Mouse (Mus musculus) left cerebral cortex, postnatal 25 days (tissue): ENCODE measurements at regions not wholly inside any gene's neighbourhood (a gene's known extent, or its start where the extent isn't known, plus 50 kb on each side); places are given as distances from the start of the nearest gene placed in this dataset.
"Not testable (repeated sequence)": the region's sequence is repeated elsewhere in the genome, so short reads cannot be mapped to it uniquely, and the experiment has no call there.

Experiments
- DNase-seq, 2 experiments: peaks; one replicate each; pipeline ENCODE4 v3.0.0; 2022; ENCODE audit warnings: low spot score in 2 of 2, mixed read lengths in 1 of 2
- intact Hi-C: fragments of 180-260 bp; cut with DNase I; formaldehyde crosslinking; loops from one replicate; pipeline ENCODE4 v1.15.1; 2025

DNA sequence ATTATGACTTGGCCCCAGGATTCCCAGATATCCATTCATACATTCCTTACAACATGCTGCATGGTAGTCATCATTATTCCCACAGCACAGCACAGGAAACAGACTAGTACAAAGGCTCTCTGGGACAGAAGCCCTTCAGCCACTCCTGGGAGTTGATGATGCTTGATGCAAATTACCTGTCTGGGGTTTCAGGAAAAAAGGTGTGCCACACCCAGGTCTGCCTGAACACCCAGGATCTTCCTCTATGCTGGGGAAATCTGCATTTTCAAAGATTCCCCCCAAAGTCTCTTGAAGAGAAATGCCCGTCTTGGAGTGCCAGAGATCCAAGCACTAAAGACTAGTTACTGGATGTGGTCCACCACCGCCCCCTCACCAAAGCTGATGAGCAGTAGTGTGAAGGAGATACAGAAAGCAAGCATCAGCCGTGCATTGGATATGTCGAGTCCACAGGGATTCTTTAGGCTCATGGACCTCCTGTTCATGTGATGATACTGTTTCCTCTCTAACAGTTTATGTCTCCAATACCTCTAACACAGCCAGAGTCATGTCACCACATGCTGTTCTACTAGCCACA, 117.2 kb downstream of the Zfp36l1 start:
- peak in 1 of 2 experiments; percentile 75 for DNase-seq
- intact Hi-C loops = no loop called here

DNA sequence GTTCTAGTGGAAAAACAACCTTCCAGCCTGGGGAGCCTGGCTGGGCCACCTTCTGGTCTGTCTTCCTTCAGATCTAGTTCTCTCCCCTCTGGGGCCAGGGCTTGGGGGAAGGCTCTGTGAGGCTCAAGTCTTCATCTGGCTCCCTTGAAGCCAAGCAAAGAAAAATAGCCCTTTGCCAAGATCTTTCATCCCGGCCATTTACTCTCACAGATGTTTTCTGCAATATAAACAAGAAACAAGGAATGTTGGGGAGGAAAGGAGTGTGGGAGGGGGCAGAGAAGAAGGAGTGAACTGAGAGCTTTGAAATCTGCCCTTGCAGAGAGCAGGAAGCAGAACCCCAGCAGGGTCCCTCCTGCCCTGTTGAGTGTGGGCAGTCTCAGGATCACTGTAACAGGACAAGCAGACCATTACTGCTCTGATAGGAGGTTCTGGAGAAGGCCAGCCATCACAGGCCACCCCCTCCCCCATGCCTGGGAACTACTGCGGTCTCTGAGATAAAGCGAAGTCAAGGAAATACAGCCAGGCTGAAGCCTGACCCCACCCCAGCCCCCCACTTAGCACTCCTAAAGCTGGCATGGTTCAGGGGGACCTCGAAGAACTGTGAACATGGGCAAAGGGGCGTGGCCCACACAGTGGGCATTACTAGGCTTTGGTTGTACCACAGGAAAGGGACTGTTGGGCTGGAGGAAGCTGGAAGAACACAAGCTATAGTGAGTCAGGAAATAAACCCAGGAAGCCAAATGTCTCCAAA, 118.8 kb downstream of the Zfp36l1 start:
- no peak for DNase-seq
- intact Hi-C loops = no loop called here

DNA sequence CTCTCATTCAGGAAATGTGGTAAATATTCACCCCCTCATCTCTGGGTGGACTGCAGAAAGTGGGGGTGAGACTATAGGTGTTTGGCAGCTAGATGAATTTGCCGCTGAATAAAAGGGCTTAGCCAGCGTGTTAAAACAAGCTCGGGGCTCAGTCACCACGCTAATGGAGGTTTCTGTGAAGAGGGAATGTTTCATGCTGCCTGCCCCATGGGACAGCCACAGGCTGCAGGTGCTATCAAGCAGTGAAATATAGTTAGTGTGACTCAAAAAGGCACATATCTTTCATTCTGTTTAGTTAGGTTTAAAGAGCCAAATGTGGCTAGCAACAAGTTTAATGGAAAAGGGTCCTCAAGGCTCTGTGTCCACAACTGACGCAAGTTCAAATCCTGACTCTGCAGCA, 121.5 kb downstream of the Zfp36l1 start:
- intact Hi-C loops = no loop called here
- DNase-seq = no peak

DNA sequence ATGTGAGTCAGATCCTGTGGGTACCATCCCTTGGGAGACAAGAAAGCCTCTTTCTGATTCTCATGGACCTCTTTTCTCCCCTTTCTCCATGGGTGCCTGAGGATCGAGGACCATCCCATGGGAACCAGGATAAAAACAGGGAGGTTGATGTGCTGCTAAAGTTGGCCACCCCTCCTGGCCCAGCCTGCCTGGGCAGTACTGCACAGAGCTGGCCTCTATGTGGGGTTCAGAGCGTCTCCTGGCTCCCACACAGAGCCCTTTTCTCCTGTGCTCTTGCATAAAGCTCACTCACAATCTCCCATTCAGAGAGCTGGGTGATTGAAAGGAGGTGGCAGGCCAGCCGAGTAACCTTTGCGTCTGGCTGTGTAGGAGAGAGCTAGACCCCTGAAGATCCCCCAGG, 122.1 kb downstream of the Zfp36l1 start:
- peak in 1 of 2 experiments; percentile 40 for DNase-seq
- intact Hi-C loops = no loop called here

DNA sequence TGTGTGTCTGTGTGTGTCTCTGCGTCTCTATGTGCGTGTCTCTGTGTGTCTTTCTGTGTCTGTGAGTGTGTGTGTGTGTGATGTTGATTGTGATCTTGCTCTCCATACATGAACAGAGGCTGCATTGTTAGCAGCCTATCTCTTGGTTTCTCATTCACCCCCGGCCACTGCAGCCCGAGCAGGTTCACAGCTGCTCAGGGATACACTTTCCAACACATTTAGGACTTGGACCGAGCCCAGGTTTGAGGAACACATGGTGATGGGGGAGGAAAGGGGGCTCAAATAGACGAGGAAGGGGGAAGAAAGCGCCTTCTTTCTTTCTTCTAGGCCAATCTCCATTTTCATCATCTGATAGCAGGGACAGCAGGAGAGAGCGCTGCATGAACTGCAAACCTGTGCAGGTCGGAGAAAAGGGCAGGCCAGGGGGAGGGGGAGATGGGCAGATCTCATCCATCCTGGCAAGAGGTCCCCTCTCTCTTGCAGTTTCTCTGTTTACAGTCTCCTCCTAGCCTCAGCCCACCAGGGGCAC, 123.2 kb downstream of the Zfp36l1 start:
- DNase-seq = no peak
- intact Hi-C loops = no loop called here

DNA sequence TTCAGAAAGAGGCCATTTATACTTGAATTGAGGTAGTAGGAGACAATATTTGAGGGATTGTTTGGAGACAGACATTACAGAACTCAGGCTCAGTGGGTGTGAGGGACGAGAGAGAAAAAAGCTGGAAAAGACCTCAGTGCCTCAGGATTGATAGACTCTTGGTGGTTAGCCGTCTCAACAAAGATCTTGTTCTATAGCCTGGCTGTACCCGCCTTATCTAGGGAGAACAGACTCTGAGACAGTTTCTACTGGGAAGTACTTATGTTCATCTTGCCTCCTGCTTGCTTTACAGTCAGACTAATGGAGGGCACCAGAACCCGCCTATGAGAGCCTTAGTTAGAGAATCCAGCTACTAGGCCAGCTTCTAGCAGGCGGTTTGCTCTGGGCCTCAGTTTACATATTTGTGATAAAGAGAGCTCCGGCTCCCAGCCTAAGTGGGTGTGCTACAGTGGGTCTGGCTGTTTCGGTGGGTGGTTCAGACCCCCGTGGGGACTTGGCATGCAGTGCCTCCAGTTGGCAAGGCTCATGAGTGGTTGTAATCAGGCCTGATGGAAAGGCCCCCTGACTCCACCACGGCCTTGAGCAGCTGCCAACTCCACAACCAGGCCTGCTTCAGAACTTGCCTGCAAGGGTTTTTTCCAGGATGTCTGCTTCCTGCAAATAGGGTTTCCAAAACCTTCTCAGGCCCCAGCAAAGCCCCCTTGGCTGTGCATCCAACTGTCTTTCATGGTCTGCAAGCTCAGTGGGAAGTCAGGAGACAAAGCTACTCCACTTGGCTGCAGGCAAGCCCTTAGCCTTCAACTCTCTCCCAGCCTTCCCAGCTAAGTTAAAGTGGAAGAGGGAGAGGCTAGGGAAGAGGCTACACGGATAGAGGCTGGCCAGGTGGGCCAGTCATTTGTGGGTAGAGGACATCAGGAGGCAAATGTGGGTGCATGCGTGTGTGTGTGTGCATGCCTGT, 124.1 kb downstream of the Zfp36l1 start:
- intact Hi-C loops = no loop called here
- DNase-seq = no peak

DNA sequence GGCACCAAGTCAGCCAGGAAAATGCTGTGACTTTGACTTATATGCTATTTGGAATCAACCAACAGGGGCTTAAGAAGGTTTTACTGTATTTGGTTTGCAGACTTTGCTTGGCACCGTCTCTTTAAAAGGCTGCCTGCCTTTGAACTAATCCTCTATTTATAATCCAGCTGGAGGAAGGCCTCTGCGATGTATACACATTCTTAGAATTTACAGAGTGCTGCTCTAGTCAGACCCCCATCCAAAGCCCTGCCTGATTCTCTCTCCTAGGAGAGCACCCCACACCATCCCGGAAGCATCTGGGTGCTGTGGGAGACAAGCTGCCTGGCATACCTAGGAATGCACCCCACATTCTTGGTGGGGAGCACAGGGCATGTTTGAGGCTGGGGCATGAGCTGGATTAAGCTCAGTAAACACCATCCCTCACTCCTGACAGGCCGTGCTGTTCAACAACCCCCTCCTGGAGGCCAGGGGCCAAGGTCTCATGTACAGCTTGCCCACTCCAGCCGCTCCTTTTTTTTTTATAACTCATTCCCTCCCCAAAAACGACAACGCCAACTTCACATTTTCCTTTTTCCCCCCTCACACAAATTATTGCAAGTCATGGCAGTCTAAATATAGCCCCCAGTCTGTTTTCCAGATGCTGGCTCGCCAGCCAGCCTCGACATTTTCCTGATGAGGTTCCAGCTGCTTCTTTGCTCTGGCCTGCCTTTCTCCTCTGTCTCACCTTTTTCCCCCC, 126.4 kb downstream of the Zfp36l1 start:
- intact Hi-C loops = no loop called here
- no peak for DNase-seq

DNA sequence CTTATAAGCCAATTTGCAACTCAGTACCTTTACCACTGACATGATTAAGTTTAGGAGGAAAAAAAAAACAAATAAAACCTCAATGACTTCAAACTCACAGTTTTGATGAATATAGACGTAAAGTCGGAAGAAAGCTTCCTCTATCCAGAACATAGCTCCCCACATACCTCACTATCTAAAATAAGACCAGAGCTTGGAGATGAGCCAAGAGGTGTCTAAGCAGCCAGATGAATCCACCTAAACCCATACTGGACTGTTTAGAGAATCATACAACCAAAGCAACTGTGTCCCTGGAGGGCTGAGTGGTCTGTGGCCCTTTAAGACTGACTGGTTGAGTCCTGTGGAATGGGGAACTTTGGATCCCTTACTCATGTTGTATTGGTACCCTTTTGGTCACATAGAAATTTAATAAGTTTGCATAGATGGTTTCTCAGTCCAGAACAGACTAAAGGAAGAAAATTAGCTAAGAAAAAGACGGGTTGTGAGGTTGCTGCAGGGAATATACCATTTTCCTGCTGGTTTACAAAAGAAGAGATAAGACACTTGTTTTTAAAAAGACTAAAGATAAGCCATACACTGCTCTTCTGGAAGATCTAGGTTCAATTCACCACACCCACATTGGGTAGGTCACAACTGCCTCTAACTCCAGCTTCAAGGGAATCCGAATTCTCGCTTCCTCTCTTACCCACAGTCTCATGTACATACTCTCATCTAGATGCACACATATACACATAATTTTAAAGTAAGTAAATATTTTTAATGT, 127.6 kb downstream of the Zfp36l1 start:
- no peak for DNase-seq
- intact Hi-C loops = no loop called here

DNA sequence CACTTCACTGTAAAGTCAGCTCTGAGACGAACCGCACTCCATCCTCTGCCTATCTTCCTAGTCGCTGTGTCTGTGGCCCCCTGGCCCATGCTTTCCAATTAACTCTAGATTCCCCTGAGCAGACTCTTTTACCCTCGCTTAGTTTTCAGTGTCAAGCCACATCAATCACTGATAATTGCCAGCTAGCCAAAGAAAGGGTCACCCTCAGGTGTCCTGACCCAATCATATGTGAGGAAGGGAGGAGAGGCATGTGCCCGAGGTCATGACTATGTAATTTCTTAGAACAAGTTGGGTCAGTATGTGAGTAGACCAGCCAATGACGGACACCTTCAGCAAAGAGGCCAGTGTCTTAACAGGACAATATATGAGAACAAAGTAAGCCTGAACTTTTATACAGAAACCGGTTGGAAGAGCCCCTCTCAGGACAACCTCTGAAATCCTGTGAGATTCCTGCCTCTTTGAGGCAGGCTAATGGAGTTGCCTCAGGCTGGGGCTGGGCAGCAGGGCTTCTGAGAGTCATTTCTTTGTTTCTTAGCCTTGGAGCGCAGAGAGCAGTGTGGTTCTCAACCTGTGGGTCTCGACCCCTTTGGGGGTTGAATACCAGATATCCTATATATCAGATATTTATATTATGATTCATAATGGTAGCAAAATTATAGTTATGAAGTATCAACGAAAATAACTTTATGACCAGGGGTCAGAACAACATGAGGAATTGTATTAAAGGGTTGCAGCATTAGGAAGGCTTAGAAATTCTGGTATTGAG, 128.6 kb downstream of the Zfp36l1 start:
- intact Hi-C loops = no loop called here
- DNase-seq = no peak

DNA sequence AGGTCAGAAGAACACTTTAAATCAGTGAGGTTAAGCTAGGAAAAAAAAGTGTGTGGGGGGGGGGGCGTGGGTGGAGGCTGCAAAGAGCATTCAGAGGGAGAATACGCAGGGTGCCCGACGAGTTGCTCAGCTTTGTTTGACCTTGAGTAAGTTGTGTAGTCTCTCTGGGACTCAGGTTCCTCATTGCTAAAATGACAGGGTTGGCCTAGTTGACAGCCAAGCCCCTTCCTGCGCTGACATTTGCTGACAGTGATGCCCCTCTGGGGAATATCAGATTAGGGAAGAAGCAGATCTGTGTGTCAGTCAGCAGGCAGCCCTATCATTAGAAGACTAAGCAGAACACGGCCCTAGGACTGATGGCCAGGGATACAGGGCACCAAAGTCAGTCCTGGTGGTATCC, 129.6 kb downstream of the Zfp36l1 start:
- intact Hi-C loops = no loop called here
- DNase-seq = no peak

DNA sequence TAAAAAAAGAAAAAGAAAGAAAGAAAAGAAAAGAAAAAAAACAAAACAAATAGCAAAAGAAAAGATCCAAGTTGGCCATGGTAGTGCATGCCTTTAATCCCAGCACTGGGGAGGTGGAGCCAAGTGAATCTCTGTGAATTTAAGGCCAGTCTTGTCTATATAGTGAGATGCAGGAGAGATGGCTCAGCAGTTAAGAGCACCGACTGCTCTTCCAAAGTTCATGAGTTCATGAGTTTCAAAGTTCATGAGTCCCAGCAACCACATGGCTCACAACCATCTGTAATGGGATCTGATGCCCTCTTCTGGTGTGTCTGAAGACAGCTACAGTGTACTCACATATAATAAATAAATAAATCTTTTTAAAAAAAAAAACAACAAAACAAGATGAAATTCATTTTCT, 130.3 kb downstream of the Zfp36l1 start:
- intact Hi-C loops, DNase-seq: not testable (repeated sequence)

DNA sequence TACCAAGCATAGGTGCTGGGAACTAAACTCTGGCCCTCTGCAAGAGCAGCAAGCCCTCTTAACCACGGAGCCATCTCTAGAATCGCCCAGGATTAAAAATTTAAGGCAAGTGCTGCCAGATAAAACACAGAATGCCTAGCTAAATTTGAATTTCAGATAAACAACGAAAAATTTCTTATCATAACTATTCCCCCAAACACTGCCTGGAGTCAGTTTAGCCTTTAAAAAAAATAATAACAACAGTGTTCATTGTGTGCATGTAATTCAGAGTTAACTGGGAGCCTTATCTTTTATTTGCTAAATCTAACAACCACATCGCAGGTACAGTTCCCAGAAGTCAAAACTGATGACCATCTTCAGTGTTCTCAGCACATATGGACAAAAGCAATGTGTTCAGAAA, 132.1 kb downstream of the Zfp36l1 start:
- DNase-seq = no peak
- intact Hi-C loops = no loop called here

DNA sequence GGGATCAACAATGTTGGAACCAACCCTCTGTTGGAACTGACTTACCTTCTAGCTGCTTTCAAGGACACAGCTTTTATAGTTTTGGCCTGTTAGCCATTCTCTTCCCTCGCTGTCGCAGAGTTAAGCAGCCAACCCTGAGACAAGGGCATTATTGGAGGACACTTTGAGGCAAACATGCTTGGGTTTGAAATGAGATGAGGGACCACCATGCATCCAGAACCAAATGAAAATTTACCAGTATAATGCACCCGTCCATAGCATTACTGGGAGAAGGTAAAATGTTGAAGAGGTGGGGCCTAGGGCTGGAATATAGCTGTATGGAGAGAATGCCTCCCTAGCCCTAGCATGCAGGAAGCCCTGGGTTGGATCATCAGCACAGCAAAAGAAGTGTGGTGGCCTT, 135.7 kb downstream of the Zfp36l1 start:
- intact Hi-C loops = no loop called here
- no peak for DNase-seq

DNA sequence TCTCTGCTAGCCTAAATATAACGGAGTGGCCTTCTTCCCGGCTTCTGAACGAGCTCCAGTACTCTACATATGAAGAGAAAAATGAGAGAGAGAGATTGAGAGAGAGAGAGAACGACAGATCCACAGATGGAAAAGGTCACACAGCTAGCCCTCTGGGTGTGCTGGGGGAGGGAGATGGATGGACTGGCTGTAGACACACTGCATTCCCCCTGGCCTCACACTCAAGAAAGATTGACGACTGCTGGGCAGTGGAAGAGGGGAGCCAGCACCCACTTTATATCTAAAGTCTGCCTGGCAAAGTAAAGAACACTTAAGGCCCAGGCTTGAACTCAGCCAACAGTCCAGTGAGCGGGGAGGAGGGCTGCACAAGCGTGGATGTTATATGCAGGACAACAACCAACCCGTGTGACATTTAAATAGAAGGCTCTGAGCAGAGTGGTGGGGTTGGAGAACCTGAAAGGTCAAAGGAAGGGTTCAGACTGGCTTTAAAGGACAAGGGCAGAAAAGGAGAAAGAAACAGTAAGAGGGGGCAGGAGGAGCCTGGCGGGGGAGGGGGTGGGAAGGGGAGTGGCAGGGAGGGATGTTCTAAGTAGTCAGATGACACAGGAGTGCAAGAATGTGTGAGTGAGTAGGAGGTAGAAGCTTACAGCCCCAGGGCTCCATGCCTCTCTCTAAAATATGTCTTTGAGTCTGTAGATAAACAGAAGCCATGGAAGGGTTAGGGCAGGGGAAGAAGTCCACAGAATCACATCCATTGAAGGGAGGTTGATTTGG, 137.2 kb downstream of the Zfp36l1 start:
- intact Hi-C loops = no loop called here
- DNase-seq = no peak

DNA sequence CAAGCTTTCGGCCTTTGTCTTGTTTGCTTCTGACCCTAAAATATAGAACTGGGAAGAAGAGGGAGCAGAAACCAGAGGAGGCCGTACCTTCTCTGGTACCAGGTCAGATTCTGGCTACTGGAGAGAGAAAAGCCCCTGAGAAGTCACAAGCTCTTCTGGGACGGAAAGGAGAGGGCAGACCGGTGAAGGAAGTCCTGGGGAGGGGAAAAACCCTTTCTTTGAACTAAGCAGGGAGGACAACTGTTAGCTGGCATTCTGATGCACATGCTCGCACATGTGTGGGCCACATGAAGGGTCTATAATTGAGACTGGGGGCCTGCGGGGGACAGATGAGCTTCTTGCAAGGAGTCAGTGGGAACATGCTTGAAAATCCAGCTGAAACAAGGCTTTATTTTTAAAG, 137.8 kb downstream of the Zfp36l1 start:
- intact Hi-C loops = no loop called here
- DNase-seq = no peak

DNA sequence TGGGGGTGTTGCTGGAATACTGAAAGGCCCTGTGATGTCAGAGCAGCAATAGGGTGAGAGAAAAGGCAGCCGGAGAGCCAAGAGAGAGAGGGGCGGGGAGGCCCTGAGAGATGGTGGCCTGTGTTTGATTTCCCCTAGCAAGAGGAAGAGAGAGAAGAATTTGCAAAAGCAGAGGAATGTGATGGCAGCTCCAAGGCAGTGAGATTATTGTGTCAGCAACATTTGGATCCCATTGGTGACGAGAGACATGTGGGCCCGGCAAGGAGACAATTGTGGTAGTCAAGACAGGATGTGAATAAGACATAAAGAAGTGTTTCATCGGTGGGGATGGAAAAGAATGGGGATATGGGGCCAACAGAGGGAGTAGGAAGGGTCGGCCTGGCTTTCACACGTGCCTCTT, 138.3 kb downstream of the Zfp36l1 start:
- intact Hi-C loops = no loop called here
- DNase-seq = no peak

DNA sequence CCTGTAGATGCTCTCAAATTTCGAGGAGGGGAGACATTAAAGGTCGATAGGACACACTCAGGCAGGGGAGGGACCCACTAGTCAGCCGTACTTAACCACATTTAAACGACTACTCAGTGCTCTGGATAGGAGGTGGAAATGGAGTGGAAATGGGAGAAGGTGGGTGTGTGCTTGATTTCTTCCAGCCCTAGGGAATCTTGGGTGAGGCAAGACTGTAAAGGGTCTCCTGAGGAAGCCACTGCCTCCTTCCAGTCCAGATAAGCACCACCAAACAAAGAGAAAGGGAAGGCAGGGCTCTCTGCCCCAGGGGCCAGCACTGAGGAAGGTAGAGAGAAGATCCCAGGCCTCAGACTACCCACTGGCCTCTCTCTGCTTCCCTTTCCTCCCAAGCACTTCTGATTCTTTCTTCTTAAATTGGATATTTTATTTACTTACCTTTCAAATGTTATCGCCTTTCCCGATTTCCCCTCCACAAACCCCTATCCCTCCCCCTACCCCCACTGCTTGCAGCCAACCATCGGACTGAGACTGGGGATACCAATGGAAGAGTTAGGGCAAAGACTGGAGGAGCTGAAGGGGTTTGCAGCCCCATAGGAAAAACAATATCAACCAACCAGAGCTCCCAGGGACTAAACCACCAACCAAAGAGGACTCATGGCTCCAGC, 139.1 kb downstream of the Zfp36l1 start:
- intact Hi-C loops = no loop called here
- DNase-seq = no peak
